Mouse (Mus musculus) hindbrain, embryonic 11.5 days (tissue): Measurements from ENCODE around the gene Gm42688. TPM values are rescaled to one million over a fixed set of nuclear protein-coding genes. Genes with fewer than 3 reads are reported as not detected.

ENCODE experiments used
- ATAC-seq: fragments of 200-750 bp; cut with Nextera tagmentation; 2 replicates; pipeline ENCODE4 v1.8.0; 2017; ENCODE audit warnings: mild to moderate bottlenecking, moderate TSS enrichment, moderate library complexity; ENCODE audit not compliant: low FRiP score
- DNase-seq: peaks from one replicate; pipeline ENCODE4 v3.0.0-alpha.2; 2015; ENCODE audit warnings: low spot score
- H3K27ac ChIP-seq: fragments of 300-500 bp; sonication (generic); 2 replicates; pipeline ENCODE4 v1.5.1; 2014; ENCODE audit warnings: mild to moderate bottlenecking, low read depth, low read length
- H3K27me3 ChIP-seq: fragments of 300-500 bp; sonication (generic); 2 replicates; pipeline ENCODE4 v1.6.1; 2014; ENCODE audit warnings: mild to moderate bottlenecking, low read length, moderate library complexity, mixed read lengths; ENCODE audit not compliant: control insufficient read depth, insufficient read depth
- H3K36me3 ChIP-seq: fragments of 300-500 bp; sonication (generic); 2 replicates; pipeline ENCODE4 v1.6.1; 2014; ENCODE audit warnings: mild to moderate bottlenecking, low read length, moderate library complexity, mixed read lengths; ENCODE audit not compliant: control insufficient read depth, insufficient read depth
- H3K4me1 ChIP-seq: fragments of 300-500 bp; sonication (generic); replicated peaks from 2 replicates; pipeline ENCODE4 v1.6.1; 2014; ENCODE audit warnings: low read length, mixed read lengths; ENCODE audit not compliant: control insufficient read depth, insufficient read depth
- H3K4me2 ChIP-seq: fragments of 300-500 bp; sonication (generic); replicated peaks from 2 replicates; pipeline ENCODE4 v1.6.1; 2014; ENCODE audit warnings: mild to moderate bottlenecking, low read depth, low read length
- H3K4me3 ChIP-seq: fragments of 300-500 bp; sonication (generic); 2 replicates; pipeline ENCODE4 v1.5.1; 2014; ENCODE audit warnings: low read depth, low read length
- H3K9ac ChIP-seq: fragments of 300-500 bp; sonication (generic); 2 replicates; pipeline ENCODE4 v1.6.1; 2014; ENCODE audit warnings: low read depth, low read length
- H3K9me3 ChIP-seq: fragments of 300-500 bp; sonication (generic); 2 replicates; pipeline ENCODE4 v1.6.1; 2016; ENCODE audit warnings: low read length; ENCODE audit not compliant: control insufficient read depth
- WGBS: fragments of 180-500 bp; shearing (Covaris S2); extraction: QIAGEN DNeasy Blood & Tissue Kit; methylation state at CpG from one replicate; pipeline ENCODE4 v1.1.7; 2014; 5-methylcytosine and 5-hydroxymethylcytosine counted together
- polyA plus RNA-seq: library from polyadenylated mRNA; unstranded; fragments of >200 nt; fragmentation: Nextera tagmentation; extraction: Ambion mirVana; gene quantifications from 2 replicates; pipeline ENCODE4 v1.2.1, GENCODE M21; 2014

Gene Gm42688
- polyA plus RNA-seq, 1 experiment from 2014 or later: 1.9 TPM

DNA sequence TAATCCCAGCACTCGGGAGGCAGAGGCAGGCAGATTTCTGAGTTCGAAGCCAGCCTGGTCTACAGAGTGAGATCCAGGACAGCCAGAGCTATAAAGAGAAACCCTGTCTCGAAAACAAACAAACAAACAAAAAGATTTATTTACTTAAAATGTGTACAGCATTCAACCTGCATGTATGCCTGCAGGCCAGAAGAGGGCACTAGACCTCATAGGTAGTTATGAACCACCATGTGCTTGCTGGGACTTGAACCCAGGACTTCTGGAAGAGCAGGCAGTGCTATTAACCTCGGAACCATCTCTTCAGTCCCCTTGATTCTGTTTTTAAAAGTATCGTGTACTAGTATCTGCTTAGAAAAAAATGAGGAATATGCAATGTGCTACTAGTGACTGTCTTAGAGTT lies 26.0 kb downstream of the Gm42688 start:
- WGBS: 97% methylated on average over 5 of the region's 5 CpGs
- H3K9ac ChIP-seq: no peak overlapping the region
- peaks cover 11% of the 10 kb centered on the region for H3K4me1 ChIP-seq
- H3K27me3 ChIP-seq: no peaks in the 10 kb centered on the region
- H3K4me3 ChIP-seq: no peak overlapping the region
- H3K36me3 ChIP-seq: no peaks in the 10 kb centered on the region
- H3K4me2 ChIP-seq: no peak overlapping the region
- DNase-seq (no peak), ATAC-seq (no peak)
- no peaks in the 10 kb centered on the region for H3K9me3 ChIP-seq
- H3K27ac ChIP-seq: no peak overlapping the region

DNA sequence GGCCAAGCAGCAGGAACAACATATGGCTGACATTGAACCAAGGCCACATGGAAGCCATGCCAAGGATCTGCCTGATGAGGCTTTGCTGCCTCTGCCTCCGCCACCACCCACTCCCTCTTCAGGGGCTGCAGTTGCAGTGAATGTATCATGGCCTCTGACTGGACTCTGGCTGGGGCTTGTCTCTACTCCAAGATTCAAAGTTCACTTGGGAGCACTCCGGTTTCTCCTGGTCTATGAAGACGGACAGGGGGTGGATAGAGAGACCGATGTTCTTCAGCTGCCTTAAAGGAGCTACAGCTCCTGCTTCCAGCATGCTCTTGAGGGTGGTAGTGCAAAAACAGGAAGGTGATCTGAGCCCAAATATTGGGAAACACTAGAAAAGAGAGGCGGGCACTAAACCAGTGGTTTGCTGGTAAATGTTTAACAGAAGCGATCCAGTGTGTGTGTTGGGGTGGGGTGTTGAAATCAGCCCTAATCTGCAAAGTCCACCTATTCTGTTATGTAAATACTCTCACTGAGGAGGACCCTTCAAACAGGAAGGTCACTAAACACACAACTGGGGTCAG lies 30.1 kb downstream of the Gm42688 start:
- Histone ChIP-seq H3K27ac (no peak overlapping the region), H3K4me2 (no peak overlapping the region), H3K4me3 (no peak overlapping the region), H3K9ac (no peak overlapping the region), H3K36me3 (no peaks in the 10 kb centered on the region), H3K4me1 (peaks cover 6% of the 10 kb centered on the region; the same call in 1 of the 2 replicates), H3K27me3 (no peaks in the 10 kb centered on the region), H3K9me3 (no peaks in the 10 kb centered on the region)
- DNase-seq (no peak), ATAC-seq (no peak)
- WGBS: 76% methylated on average over 6 of the region's 6 CpGs

DNA sequence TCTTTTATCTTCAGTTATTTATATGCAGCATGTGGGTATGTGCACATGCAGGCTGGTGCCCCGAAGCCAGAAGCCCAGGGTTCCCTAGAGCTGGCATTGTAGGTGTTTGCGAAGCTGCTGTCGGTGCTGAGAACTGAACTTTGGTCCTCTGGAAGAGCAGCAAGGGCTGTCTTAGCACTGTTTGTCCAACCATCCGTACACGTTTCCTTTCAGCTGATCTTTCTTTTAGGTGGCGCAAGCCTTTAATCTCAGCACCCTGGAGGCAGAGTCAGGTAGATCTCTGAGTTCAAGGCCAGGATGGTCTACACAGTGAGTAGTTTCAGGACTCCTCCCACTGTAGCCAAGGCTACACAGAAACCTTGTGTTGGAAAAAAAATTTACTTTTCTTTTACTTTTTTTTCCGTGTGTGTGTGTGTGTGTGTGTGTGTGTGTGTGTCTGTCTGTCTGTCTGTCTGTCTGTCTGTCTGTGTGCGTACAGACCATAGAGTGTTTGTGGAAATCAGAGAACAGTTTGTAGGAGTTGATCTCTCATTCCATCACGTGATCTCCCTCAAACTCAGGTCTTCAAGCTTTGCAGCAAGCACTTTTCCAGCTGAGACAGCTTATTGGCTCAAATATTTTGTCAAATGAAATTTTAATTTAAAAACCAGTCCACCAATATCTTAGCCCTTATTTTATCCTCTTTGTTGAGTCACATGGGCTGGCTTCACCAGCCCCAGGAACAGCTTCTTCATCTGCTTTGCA lies 30.9 kb downstream of the Gm42688 start:
- ATAC-seq (no peak), DNase-seq (no peak)
- Histone ChIP-seq H3K4me1 (peaks cover 6% of the 10 kb centered on the region; the same call in 1 of the 2 replicates), H3K9me3 (no peaks in the 10 kb centered on the region), H3K4me2 (no peak overlapping the region), H3K36me3 (no peaks in the 10 kb centered on the region), H3K27me3 (no peaks in the 10 kb centered on the region), H3K4me3 (no peak overlapping the region), H3K9ac (no peak overlapping the region), H3K27ac (no peak overlapping the region)
- WGBS: 88% methylated on average over 9 of the region's 9 CpGs

DNA sequence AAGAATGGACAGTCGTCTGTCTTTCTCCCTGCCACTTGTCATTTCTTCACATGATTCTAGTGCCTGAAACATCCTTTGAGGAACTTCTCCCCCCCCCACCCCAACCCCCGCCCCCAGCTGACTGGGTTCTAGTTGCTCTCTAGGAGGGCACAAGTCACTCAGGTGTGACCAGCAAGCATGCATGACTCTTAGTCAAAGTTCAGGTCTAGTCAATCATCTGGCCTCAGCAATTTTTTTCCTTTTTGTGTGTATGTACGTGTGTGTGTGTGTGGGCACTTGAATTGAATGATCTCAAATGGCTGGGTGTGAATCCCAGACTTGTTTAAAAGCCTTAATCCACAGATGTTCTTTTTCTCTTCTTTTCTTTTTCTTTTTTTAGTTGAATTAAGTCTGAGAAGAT lies 32.8 kb downstream of the Gm42688 start:
- DNase-seq (no peak), ATAC-seq (no peak)
- WGBS: 68% methylated on average over 3 of the region's 3 CpGs
- H3K4me1 ChIP-seq: peaks cover 9% of the 10 kb centered on the region; the same call in 1 of the 2 replicates
- H3K4me3 ChIP-seq: no peak overlapping the region
- H3K9ac ChIP-seq: no peak overlapping the region
- no peak overlapping the region for H3K4me2 ChIP-seq
- no peaks in the 10 kb centered on the region for H3K9me3 ChIP-seq
- H3K27me3 ChIP-seq: no peaks in the 10 kb centered on the region
- no peak overlapping the region for H3K27ac ChIP-seq
- no peaks in the 10 kb centered on the region for H3K36me3 ChIP-seq

DNA sequence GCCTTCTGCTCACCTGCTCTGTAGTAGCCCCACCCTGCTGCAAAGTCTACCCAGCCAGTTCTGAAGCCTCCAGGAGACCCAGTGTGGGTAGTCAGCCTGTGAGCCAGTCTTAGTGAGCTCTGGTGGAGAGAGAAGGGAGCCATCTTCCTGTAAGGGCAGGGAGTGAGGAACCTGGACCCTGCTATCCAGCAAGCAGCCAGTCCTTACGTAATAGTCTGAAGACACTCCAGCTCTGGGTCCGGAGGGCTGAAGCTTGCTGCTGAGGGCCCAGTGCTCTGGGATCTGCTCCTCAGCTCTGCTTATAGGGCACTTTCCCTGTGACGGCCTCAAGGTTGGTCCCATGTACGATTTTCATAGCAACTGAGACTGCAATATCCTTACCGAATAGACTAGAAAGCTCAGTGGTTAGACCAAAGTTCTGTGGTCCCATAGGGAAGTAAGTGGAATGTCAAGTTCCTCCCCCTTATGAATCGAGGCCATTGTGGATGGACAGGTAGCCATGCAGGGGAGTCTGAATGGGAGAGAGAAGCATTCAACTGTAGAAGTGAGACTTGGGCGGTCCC lies 33.6 kb downstream of the Gm42688 start, which contains the start of gene Rtkn:
Gene Rtkn, plus strand, starts transcription at position 513 of the 563 bp plus-strand sequence.
- Histone ChIP-seq H3K9me3 (no peaks in the 10 kb centered on the region), H3K4me1 (peaks cover 9% of the 10 kb centered on the region; the same call in 1 of the 2 replicates), H3K4me2 (peak within 1 kb of the TSS; percentile 87), H3K9ac (peak within 1 kb of the TSS; percentile 53; the same call in 1 of the 2 replicates), H3K36me3 (no peaks in the 10 kb centered on the region), H3K27ac (peak within 1 kb of the TSS; percentile 99; the same call in 1 of the 2 replicates), H3K4me3 (peak within 1 kb of the TSS; percentile 62), H3K27me3 (no peaks in the 10 kb centered on the region)
- no peak for DNase-seq
- WGBS: 59% methylated on average over 7 of the region's 7 CpGs
- ATAC-seq: no peak

DNA sequence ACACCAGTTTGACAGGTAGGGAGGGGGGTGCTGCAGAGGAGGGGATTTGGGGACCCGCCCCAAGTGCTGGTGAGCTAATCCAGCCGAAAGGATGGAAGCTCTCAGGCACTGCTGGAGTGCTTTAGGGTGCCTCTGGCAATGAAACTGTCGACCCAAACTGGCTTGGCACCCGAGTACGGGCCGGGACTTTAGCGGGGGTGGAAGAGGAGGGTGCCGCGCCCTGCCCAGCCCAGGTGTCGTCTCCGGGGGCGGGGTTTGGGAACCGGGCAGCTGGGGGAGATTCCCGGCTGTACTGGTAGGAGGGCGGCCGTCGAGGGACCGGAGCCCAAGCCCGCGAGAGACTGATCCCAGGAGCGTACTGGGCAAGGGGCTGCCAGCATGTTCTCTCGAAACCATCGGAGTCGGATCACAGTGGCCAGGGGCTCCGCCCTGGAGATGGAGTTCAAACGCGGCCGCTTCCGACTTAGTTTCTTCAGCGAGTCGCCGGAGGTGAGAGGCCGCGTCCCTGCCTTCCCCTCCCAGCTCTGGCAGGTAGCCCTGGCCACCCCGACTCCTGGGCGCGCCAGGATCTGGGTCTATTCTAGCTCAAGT lies 34.2 kb downstream of the Gm42688 start:
- peak; percentile 37 for DNase-seq
- peaks cover 9% of the 10 kb centered on the region; the same call in 1 of the 2 replicates for H3K4me1 ChIP-seq
- 6% methylated on average over 37 of the region's 37 CpGs for WGBS

DNA sequence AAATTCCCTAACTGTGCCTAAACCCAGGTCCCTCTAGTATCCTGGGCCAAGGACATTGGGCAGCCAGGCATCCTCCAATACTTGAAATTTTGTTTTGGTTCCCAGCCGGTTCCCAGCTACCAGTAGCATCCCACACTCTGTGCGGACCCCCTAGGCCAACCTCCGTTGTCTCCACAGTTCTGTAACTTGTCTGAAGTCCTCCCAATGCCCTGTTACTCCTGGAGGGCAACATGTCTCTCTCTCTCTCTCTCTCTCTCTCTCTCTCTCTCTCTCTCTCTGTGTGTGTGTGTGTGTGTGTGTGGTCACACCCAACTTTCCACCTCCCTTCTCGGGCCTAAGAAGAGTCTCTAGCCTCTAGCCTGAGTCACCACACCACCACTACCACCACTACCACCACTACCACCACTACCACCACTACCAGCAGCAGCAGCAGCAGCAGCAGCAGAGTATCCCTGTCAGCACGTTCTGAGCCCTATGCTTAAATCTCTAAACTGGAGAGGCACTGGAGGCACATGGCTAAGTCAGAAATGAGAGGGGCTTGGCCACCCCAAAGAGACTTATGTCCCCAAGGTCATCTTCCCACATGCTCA lies 35.0 kb downstream of the Gm42688 start:
- 15% methylated on average over 5 of the region's 5 CpGs for WGBS
- no peaks in the 10 kb centered on the region; the same call in 1 of the 2 replicates for H3K27me3 ChIP-seq
- peak overlapping the region; percentile 96 for H3K9ac ChIP-seq
- DNase-seq: no peak
- peak overlapping the region; percentile 87 for H3K4me2 ChIP-seq
- H3K36me3 ChIP-seq: no peaks in the 10 kb centered on the region
- H3K9me3 ChIP-seq: no peaks in the 10 kb centered on the region
- peak overlapping the region; percentile 99 for H3K27ac ChIP-seq
- peaks cover 9% of the 10 kb centered on the region; the same call in 1 of the 2 replicates for H3K4me1 ChIP-seq
- no peak; the same call in 1 of the 2 replicates for ATAC-seq
- H3K4me3 ChIP-seq: peak overlapping the region; percentile 62

More for the DNA sequence above, 34.2 kb downstream of the Gm42688 start:
- Histone ChIP-seq H3K27ac (no peak overlapping the region), H3K36me3 (no peaks in the 10 kb centered on the region), H3K9ac (peak overlapping the region; percentile 53; the same call in 1 of the 2 replicates), H3K4me3 (peak overlapping the region; percentile 62), H3K27me3 (no peaks in the 10 kb centered on the region), H3K9me3 (no peaks in the 10 kb centered on the region), H3K4me2 (peak overlapping the region; percentile 87)
- no peak for ATAC-seq

DNA sequence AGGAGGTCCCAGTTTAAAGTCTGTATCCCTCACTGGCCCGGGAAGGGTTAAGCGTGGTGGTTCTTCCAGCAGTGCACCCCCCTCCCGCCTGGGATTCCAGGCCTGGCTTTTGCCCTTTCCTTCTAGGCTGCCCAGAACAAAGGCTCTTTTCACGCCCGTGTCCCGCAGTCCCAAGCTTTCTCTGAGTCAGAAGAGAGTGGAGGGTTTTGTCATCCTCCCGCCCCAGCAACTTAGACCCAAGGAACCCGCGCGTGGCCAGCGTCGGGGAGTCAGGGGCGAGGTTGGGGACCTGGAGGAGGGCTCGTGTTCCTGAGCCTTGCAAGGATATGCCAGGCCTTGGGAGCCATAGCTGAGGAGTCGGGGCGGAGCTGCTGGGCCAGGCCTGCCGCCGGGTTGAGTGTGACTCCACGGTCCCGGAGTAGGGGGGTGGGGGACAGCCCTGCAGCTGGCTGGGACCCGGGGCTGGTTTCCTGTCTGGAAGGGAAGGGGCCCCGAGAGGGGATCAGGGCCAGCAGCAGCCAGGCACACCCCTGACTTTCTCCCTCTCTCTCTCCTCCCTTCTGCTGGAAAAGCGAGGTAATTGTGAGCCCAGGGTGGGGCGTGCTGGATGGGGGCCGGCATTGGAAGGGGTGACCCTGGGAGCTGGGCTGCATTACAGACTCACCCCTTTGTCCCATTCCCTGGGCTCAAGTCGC lies 35.6 kb downstream of the Gm42688 start:
- peak; percentile 83 for ATAC-seq
- Histone ChIP-seq H3K4me3 (peak overlapping the region; percentile 62), H3K4me2 (peak overlapping the region; percentile 87), H3K27me3 (no peaks in the 10 kb centered on the region; the same call in 1 of the 2 replicates), H3K36me3 (no peaks in the 10 kb centered on the region), H3K9me3 (no peaks in the 10 kb centered on the region), H3K4me1 (peaks cover 12% of the 10 kb centered on the region), H3K9ac (peak overlapping the region; percentile 96), H3K27ac (peak overlapping the region; percentile 99)
- DNase-seq: peak; percentile 89
- WGBS: under 1% methylated on average over 26 of the region's 26 CpGs
